Mouse (Mus musculus) retina, adult 2 months (tissue): Measurements from ENCODE around the gene Sytl3.

Experiments
- DNase-seq: peaks from one replicate; pipeline ENCODE4 v3.0.0-alpha.2; 2012; ENCODE audit warnings: low read depth, low spot score

Gene Sytl3

GRCm38 (mm10) chr17:6736306-6737272 lies 77.7 kb downstream of the Sytl3 start:
- DNase-seq = no peak

- DNase-seq = no peak
Observed at GRCm38 (mm10) chr17:6737273-6737997, 78.5 kb downstream of the Sytl3 start.

GRCm38 (mm10) chr17:6738836-6739235 lies 79.9 kb downstream of the Sytl3 start:
- DNase-seq = no peak

- no peak for DNase-seq
Observed at GRCm38 (mm10) chr17:6739266-6739665, 80.4 kb downstream of the Sytl3 start.

- no peak for DNase-seq
Observed at GRCm38 (mm10) chr17:6739756-6740155, 80.9 kb downstream of the Sytl3 start.

- DNase-seq = no peak
Observed at GRCm38 (mm10) chr17:6740331-6741170, 81.7 kb downstream of the Sytl3 start.

GRCm38 (mm10) chr17:6741271-6741670 lies 82.4 kb downstream of the Sytl3 start:
- DNase-seq = no peak

GRCm38 (mm10) chr17:6742083-6743038 lies 83.5 kb downstream of the Sytl3 start:
- no peak for DNase-seq

GRCm38 (mm10) chr17:6743039-6743575 lies 84.2 kb downstream of the Sytl3 start:
- no peak for DNase-seq

- DNase-seq = no peak
Observed at GRCm38 (mm10) chr17:6743787-6744239, 84.9 kb downstream of the Sytl3 start.

GRCm38 (mm10) chr17:6744366-6744765 lies 85.5 kb downstream of the Sytl3 start:
- no peak for DNase-seq

- DNase-seq = no peak
Observed at GRCm38 (mm10) chr17:6744871-6745270, 86.0 kb downstream of the Sytl3 start.

- DNase-seq = no peak
Observed at GRCm38 (mm10) chr17:6745503-6745902, 86.6 kb downstream of the Sytl3 start.

GRCm38 (mm10) chr17:6745975-6746374 lies 87.1 kb downstream of the Sytl3 start:
- no peak for DNase-seq

GRCm38 (mm10) chr17:6746452-6747231 lies 87.7 kb downstream of the Sytl3 start:
- DNase-seq = no peak

- no peak for DNase-seq
Observed at GRCm38 (mm10) chr17:6747478-6747877, 88.6 kb downstream of the Sytl3 start.

GRCm38 (mm10) chr17:6748779-6749464 lies 90.0 kb downstream of the Sytl3 start:
- no peak for DNase-seq

GRCm38 (mm10) chr17:6751221-6751859 lies 92.4 kb downstream of the Sytl3 start:
- no peak for DNase-seq
